13 mouse cellular contexts compared by ENCODE assay signal in genomic region chr10:42698375-42698774, GRCm38 (mm10).
"Had no signal": no experiment of that assay in that cellular context is flagged by ENCODE, and none has a peak within 500 bp of the region (broad histone marks: within the 10 kb centered on the region; RNA-seq: fewer than 3 reads in every experiment).

No protein-coding gene starts in this region.

- ATAC-seq: hindbrain, postnatal 0 days; lung, postnatal 0 days; midbrain, embryonic 15.5 days had no signal

- H3K36me3 ChIP-seq: limb, embryonic 10.5 days had no signal

- DNase-seq: kidney, adult 11 months; kidney, adult 9 months; kidney, postnatal 14 days; lung, adult 2 months; spleen, adult 18-20 months had no signal

- H3K27ac ChIP-seq: hindbrain, postnatal 0 days; limb, embryonic 10.5 days; liver, embryonic 15.5 days; midbrain, embryonic 15.5 days; neural tube, embryonic 13.5 days had no signal

- H3K4me1 ChIP-seq: limb, embryonic 10.5 days; midbrain, embryonic 15.5 days; neural tube, embryonic 13.5 days had no signal

- H3K27me3 ChIP-seq: liver, embryonic 15.5 days; midbrain, embryonic 15.5 days; neural tube, embryonic 13.5 days had no signal

- H3K4me2 ChIP-seq: liver, embryonic 11.5 days; liver, embryonic 15.5 days; midbrain, embryonic 11.5 days; midbrain, embryonic 15.5 days; neural tube, embryonic 13.5 days had no signal

- H3K4me3 ChIP-seq: limb, embryonic 10.5 days; liver, embryonic 15.5 days; midbrain, embryonic 15.5 days; neural tube, embryonic 13.5 days had no signal

- H3K9me3 ChIP-seq: limb, embryonic 10.5 days; liver, embryonic 15.5 days; midbrain, embryonic 15.5 days; neural tube, embryonic 13.5 days had no signal

- H3K9ac ChIP-seq: liver, embryonic 15.5 days; midbrain, embryonic 15.5 days; neural tube, embryonic 13.5 days had no signal
